Mouse (Mus musculus) myocyte (in vitro differentiated cells): ENCODE results near the gene Fcrlb. TPM values are rescaled to one million over a fixed set of nuclear protein-coding genes. Genes with fewer than 3 reads are reported as not detected.

ENCODE experiments used
- H3K27me3 ChIP-seq: one replicate; pipeline ENCODE4 v1.6.1; 2011; ENCODE audit not compliant: control insufficient read depth, insufficient read depth, insufficient read length
- H3K36me3 ChIP-seq: one replicate; pipeline ENCODE4 v1.6.1; 2011; ENCODE audit not compliant: control insufficient read depth, insufficient read depth
- H3K4me2 ChIP-seq: one replicate; pipeline ENCODE4 v1.6.1; 2011; ENCODE audit warnings: low read depth, control low read depth
- H3K4me3 ChIP-seq: one replicate; pipeline ENCODE4 v1.5.1; 2011; ENCODE audit warnings: mild to moderate bottlenecking, control low read depth, moderate library complexity
- H3K79me2 ChIP-seq: one replicate; pipeline ENCODE4 v1.6.1; 2011; ENCODE audit not compliant: control insufficient read depth, insufficient read depth
- H3ac ChIP-seq: one replicate; pipeline ENCODE4 v1.6.1; 2011; ENCODE audit not compliant: control insufficient read depth, insufficient read length
- CEBPB ChIP-seq: IDR thresholded peaks from 2 replicates; pipeline ENCODE4 v1.6.1; 2011; ENCODE audit warnings: mild to moderate bottlenecking, moderate library complexity; ENCODE audit not compliant: poor library complexity, insufficient read depth, severe bottlenecking
- E2F4 ChIP-seq: IDR thresholded peaks from one replicate; pipeline ENCODE4 v1.6.1; 2011; ENCODE audit warnings: mild to moderate bottlenecking, control low read depth, moderate library complexity; ENCODE audit not compliant: insufficient read depth
- MAX ChIP-seq: IDR thresholded peaks from one replicate; pipeline ENCODE4 v1.6.1; 2011; ENCODE audit warnings: low read depth, mild to moderate bottlenecking, control low read depth
- MYOD1 ChIP-seq, 3 experiments: IDR thresholded peaks; one replicate each; pipeline ENCODE4 v1.6.1; 2011; ENCODE audit warnings: control low read depth in 2 of 3, low read depth in 2 of 3, mild to moderate bottlenecking in 2 of 3, moderate library complexity in 1 of 3; ENCODE audit not compliant: insufficient read length in 2 of 3, control insufficient read depth in 1 of 3
- MYOG ChIP-seq, 3 experiments: IDR thresholded peaks; one replicate each; pipeline ENCODE4 v1.6.1; 2011; ENCODE audit warnings: control low read depth in 2 of 3, low read depth in 2 of 3, mild to moderate bottlenecking in 2 of 3; ENCODE audit not compliant: insufficient read length in 2 of 3, control insufficient read depth in 1 of 3, insufficient read depth in 1 of 3
- POLR2A ChIP-seq: IDR thresholded peaks from one replicate; pipeline ENCODE4 v1.6.1; 2011; ENCODE audit warnings: low read depth, mild to moderate bottlenecking, control low read depth, moderate library complexity; ENCODE audit not compliant: insufficient read length
- POLR2AphosphoS2 ChIP-seq: IDR thresholded peaks from one replicate; pipeline ENCODE4 v1.6.1; 2011; ENCODE audit warnings: low read depth, control low read depth; ENCODE audit not compliant: insufficient read length
- REST ChIP-seq: IDR thresholded peaks from one replicate; pipeline ENCODE4 v1.6.1; 2011; ENCODE audit warnings: mild to moderate bottlenecking, control low read depth, moderate library complexity; ENCODE audit not compliant: insufficient read depth, insufficient read length
- SRF ChIP-seq: IDR thresholded peaks from one replicate; pipeline ENCODE4 v1.6.1; 2011; ENCODE audit warnings: low read depth; ENCODE audit not compliant: control insufficient read depth, insufficient read length
- TCF12 ChIP-seq: IDR thresholded peaks from one replicate; pipeline ENCODE4 v1.6.1; 2011; ENCODE audit warnings: mild to moderate bottlenecking, control low read depth; ENCODE audit not compliant: poor library complexity, insufficient read depth, severe bottlenecking
- TCF3 ChIP-seq: IDR thresholded peaks from one replicate; pipeline ENCODE4 v1.6.1; 2011; ENCODE audit warnings: low read depth, control low read depth; ENCODE audit not compliant: insufficient read length
- USF1 ChIP-seq: IDR thresholded peaks from one replicate; pipeline ENCODE4 v1.6.1; 2011; ENCODE audit warnings: low read depth, mild to moderate bottlenecking, control low read depth, moderate library complexity
- polyA plus RNA-seq: library from polyadenylated mRNA; unstranded; fragments of >200 nt; fragmentation: generic; extraction: Trizol; gene quantifications from one replicate; pipeline ENCODE4 v1.2.1, GENCODE M21; 2012; ENCODE audit warnings: missing spikeins

Fcrlb gene
- polyA plus RNA-seq, 1 experiment: 1.6 TPM

- Histone ChIP-seq H3K4me3 (no peak within 1 kb of the TSS), H3K4me2 (no peak within 1 kb of the TSS), H3K36me3 (no peaks in the 10 kb centered on the region), H3K27me3 (no peaks in the 10 kb centered on the region), H3K79me2 (no peaks in the 10 kb centered on the region), H3ac (no peak within 1 kb of the TSS)
- TF ChIP-seq REST (no peak), TCF3 (no peak), SRF (no peak), E2F4 (no peak), MAX (no peak), TCF12 (no peak), POLR2A (no peak), USF1 (no peak), MYOG (IDR thresholded peaks at IDR 0.05; ENCODE audit: control insufficient read depth in 1 of 3, insufficient read depth in 1 of 3, insufficient read length in 2 of 3, low read depth in 2 of 3) (no peak), CEBPB (no peak), MYOD1 (IDR thresholded peaks at IDR 0.05; ENCODE audit: control insufficient read depth in 1 of 3, insufficient read length in 2 of 3, low read depth in 2 of 3) (no peak), POLR2AphosphoS2 (no peak)
These were observed 14.6 kb upstream of the Fcrlb start, which contains the start of gene Fcrla for GRCm38 (mm10) chr1:170927378-170927777. Gene Fcrla, minus strand, starts transcription at chr1:170927583.

- H3K4me3 ChIP-seq: no peak overlapping the region
- no peaks in the 10 kb centered on the region for H3K79me2 ChIP-seq
- H3K36me3 ChIP-seq: no peaks in the 10 kb centered on the region
- TF ChIP-seq CEBPB (no peak), TCF3 (no peak), USF1 (no peak), REST (no peak), E2F4 (no peak), TCF12 (no peak), MAX (no peak), MYOD1 (IDR thresholded peaks at IDR 0.05; ENCODE audit: control insufficient read depth in 1 of 3, insufficient read length in 2 of 3, low read depth in 2 of 3) (no peak), POLR2AphosphoS2 (no peak), SRF (no peak)
- H3K27me3 ChIP-seq: no peaks in the 10 kb centered on the region
- no peak overlapping the region for H3ac ChIP-seq
- no peak overlapping the region for H3K4me2 ChIP-seq
These were observed 14.2 kb upstream of the Fcrlb start for GRCm38 (mm10) chr1:170926941-170927340.

- no peak overlapping the region for H3K4me3 ChIP-seq
- no peaks in the 10 kb centered on the region for H3K79me2 ChIP-seq
- H3K36me3 ChIP-seq: no peaks in the 10 kb centered on the region
- TF ChIP-seq MYOD1 (IDR thresholded peaks at IDR 0.05; ENCODE audit: control insufficient read depth in 1 of 3, insufficient read length in 2 of 3, low read depth in 2 of 3): no peak
- no peak for TF ChIP-seq MAX
- no peak for TF ChIP-seq MYOG (IDR thresholded peaks at IDR 0.05; ENCODE audit: control insufficient read depth in 1 of 3, insufficient read depth in 1 of 3, insufficient read length in 2 of 3, low read depth in 2 of 3)
- no peak for TF ChIP-seq REST
- TF ChIP-seq SRF: no peak
- no peak for TF ChIP-seq TCF3
- TF ChIP-seq POLR2A: no peak
- no peak for TF ChIP-seq E2F4
- H3ac ChIP-seq: no peak overlapping the region
- H3K4me2 ChIP-seq: no peak overlapping the region
- no peaks in the 10 kb centered on the region for H3K27me3 ChIP-seq
These were observed 11.7 kb upstream of the Fcrlb start for GRCm38 (mm10) chr1:170924485-170924884.

- H3K4me2 ChIP-seq: no peak overlapping the region
- H3K4me3 ChIP-seq: no peak overlapping the region
- TF ChIP-seq SRF (no peak), REST (no peak), USF1 (no peak), POLR2AphosphoS2 (no peak), TCF12 (no peak), POLR2A (no peak), MYOD1 (IDR thresholded peaks at IDR 0.05; ENCODE audit: control insufficient read depth in 1 of 3, insufficient read length in 2 of 3, low read depth in 2 of 3) (no peak), TCF3 (no peak)
- no peaks in the 10 kb centered on the region for H3K79me2 ChIP-seq
- H3ac ChIP-seq: no peak overlapping the region
- H3K36me3 ChIP-seq: no peaks in the 10 kb centered on the region
- H3K27me3 ChIP-seq: no peaks in the 10 kb centered on the region
These were observed 6.6 kb upstream of the Fcrlb start for GRCm38 (mm10) chr1:170919308-170919707.

- no peaks in the 10 kb centered on the region for H3K36me3 ChIP-seq
- no peak overlapping the region for H3K4me2 ChIP-seq
- no peak for TF ChIP-seq CEBPB
- TF ChIP-seq REST: no peak
- no peak for TF ChIP-seq TCF3
- TF ChIP-seq MYOD1 (IDR thresholded peaks at IDR 0.05; ENCODE audit: control insufficient read depth in 1 of 3, insufficient read length in 2 of 3, low read depth in 2 of 3): no peak
- no peak for TF ChIP-seq SRF
- TF ChIP-seq TCF12: no peak
- no peak for TF ChIP-seq POLR2AphosphoS2
- no peak for TF ChIP-seq MAX
- TF ChIP-seq MYOG (IDR thresholded peaks at IDR 0.05; ENCODE audit: control insufficient read depth in 1 of 3, insufficient read depth in 1 of 3, insufficient read length in 2 of 3, low read depth in 2 of 3): no peak
- no peak for TF ChIP-seq E2F4
- TF ChIP-seq USF1: no peak
- no peak for TF ChIP-seq POLR2A
- no peaks in the 10 kb centered on the region for H3K79me2 ChIP-seq
- H3ac ChIP-seq: no peak overlapping the region
- H3K27me3 ChIP-seq: no peaks in the 10 kb centered on the region
- H3K4me3 ChIP-seq: no peak overlapping the region
These were observed 2.9 kb upstream of the Fcrlb start for GRCm38 (mm10) chr1:170915657-170916056.
